ENCODE assay signal across 8 mouse cellular contexts in the genomic region with DNA sequence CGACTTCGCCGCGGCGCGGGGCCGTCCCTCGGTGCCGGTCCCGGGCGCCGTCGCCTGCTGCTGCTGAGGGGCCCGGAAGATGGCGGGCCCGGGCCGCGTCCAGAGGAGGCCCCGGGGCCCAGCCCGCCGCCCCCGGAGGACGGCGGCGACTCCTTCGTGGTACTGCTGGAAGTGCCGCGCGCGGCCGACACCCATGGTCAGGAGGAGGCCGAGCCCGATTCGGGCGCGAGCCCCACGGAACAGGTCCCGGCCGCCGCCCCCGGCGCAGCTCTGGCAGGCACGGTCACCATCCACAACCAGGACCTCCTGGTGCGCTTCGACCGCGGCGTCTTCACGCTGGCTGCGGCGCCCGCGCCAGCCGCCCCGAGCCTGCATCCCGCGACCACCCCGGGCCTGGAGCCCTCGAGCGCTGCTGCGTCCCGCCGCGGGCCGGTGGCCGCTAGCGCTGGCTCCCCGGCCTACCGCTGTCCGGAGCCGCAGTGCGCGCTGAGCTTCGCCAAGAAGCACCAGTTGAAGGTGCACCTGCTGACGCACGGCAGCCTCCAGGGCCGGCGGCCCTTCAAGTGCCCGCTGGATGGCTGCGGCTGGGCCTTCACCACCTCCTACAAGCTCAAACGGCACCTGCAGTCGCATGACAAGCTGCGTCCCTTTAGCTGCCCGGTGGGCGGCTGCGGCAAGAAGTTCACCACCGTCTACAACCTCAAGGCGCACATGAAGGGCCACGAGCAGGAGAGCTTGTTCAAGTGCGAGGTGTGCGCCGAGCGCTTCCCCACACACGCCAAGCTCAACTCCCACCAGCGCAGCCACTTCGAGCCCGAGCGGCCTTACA. TPM values are rescaled to one million over a fixed set of nuclear protein-coding genes. Genes with fewer than 3 reads are reported as not detected.
A peak's percentile ranks its signal among the peaks of the same experiment; 100 is the strongest.
DNase-seq lines count a peak whose midpoint lies in the region; ATAC-seq lines count a peak whose summit lies in the region.

No protein-coding gene starts in this region.

- WGBS in forebrain, embryonic 16.5 days, result under 1% methylated on average over 75 of the region's 98 CpGs
- WGBS in intestine, embryonic 15.5 days, result under 1% methylated on average over 98 of the region's 98 CpGs
- under 1% methylated on average over 89 of the region's 98 CpGs for WGBS in limb, embryonic 12.5 days
- WGBS in midbrain, embryonic 12.5 days, result under 1% methylated on average over 98 of the region's 98 CpGs

- no peaks in the 10 kb centered on the region for H3K9me3 ChIP-seq in erythroblast, embryonic 14.5 days (ENCODE audit: control insufficient read depth, low read length)
- H3K9me3 ChIP-seq in forebrain, embryonic 16.5 days (ENCODE audit: control insufficient read depth, low read length), result no peaks in the 10 kb centered on the region
- H3K9me3 ChIP-seq in intestine, embryonic 15.5 days, result no peaks in the 10 kb centered on the region
- H3K9me3 ChIP-seq in limb, embryonic 12.5 days, result no peaks in the 10 kb centered on the region
- H3K9me3 ChIP-seq in midbrain, embryonic 12.5 days, result no peaks in the 10 kb centered on the region

- H3K27me3 ChIP-seq in erythroblast, embryonic 14.5 days (ENCODE audit: control insufficient read depth), result no peaks in the 10 kb centered on the region; the same call in 1 of the 2 replicates
- no peaks in the 10 kb centered on the region for H3K27me3 ChIP-seq in forebrain, embryonic 16.5 days (replicated peaks; ENCODE audit: control insufficient read depth, insufficient read depth, low read length)
- H3K27me3 ChIP-seq in intestine, embryonic 15.5 days (replicated peaks), result no peaks in the 10 kb centered on the region
- no peaks in the 10 kb centered on the region for H3K27me3 ChIP-seq in limb, embryonic 12.5 days
- no peaks in the 10 kb centered on the region for H3K27me3 ChIP-seq in midbrain, embryonic 12.5 days
- no peaks in the 10 kb centered on the region for H3K27me3 ChIP-seq in splenic B cell, adult 2 months (ENCODE audit: control insufficient read depth, insufficient read depth, low read length, poor library complexity, severe bottlenecking)

- peak overlapping the region; percentile 97 for H3K4me2 ChIP-seq in forebrain, embryonic 16.5 days (ENCODE audit: low read length)
- H3K4me2 ChIP-seq in intestine, embryonic 15.5 days (replicated peaks), result peak overlapping the region; percentile 91
- H3K4me2 ChIP-seq in limb, embryonic 12.5 days, result peak overlapping the region; percentile 98
- peak overlapping the region; percentile 98 for H3K4me2 ChIP-seq in midbrain, embryonic 12.5 days (replicated peaks)

- no peak for ATAC-seq in erythroblast, adult 5-6 weeks (replicated peaks; ENCODE audit: low FRiP score, poor library complexity, severe bottlenecking)
- peak; percentile 75 for ATAC-seq in forebrain, embryonic 16.5 days
- ATAC-seq in intestine, embryonic 15.5 days, result peak; percentile 88
- ATAC-seq in limb, embryonic 12.5 days (ENCODE audit: insufficient number of reproducible peaks, insufficient read depth, low FRiP score, low TSS enrichment, low read depth), result peak; percentile 70; the same call in 1 of the 2 replicates
- peak; percentile 82 for ATAC-seq in midbrain, embryonic 12.5 days (ENCODE audit: low FRiP score, low read depth)

- H3K27ac ChIP-seq in brown adipose tissue, adult 24 weeks (replicated peaks; ENCODE audit: low read depth, low read length), result 0 out of 2 replicates have a peak overlapping the region, but pooled peaks have one; percentile 35
- H3K27ac ChIP-seq in forebrain, embryonic 16.5 days (ENCODE audit: low read length), result peak overlapping the region; percentile 86
- peak overlapping the region; percentile 86 for H3K27ac ChIP-seq in intestine, embryonic 15.5 days
- peak overlapping the region; percentile 68; the same call in 1 of the 2 replicates for H3K27ac ChIP-seq in limb, embryonic 12.5 days
- H3K27ac ChIP-seq in midbrain, embryonic 12.5 days (replicated peaks), result peak overlapping the region; percentile 87

- H3K4me3 ChIP-seq in erythroblast, embryonic 14.5 days (replicated peaks), result peak overlapping the region; percentile 85
- peak overlapping the region; percentile 87 for H3K4me3 ChIP-seq in brown adipose tissue, adult 24 weeks (ENCODE audit: insufficient read depth, low read depth, low read length)
- H3K4me3 ChIP-seq in forebrain, embryonic 16.5 days (replicated peaks; ENCODE audit: low read length), result peak overlapping the region; percentile 93
- peak overlapping the region; percentile 97 for H3K4me3 ChIP-seq in intestine, embryonic 15.5 days (replicated peaks)
- H3K4me3 ChIP-seq in limb, embryonic 12.5 days (replicated peaks), result peak overlapping the region; percentile 96
- peak overlapping the region; percentile 98 for H3K4me3 ChIP-seq in midbrain, embryonic 12.5 days

- H3K9ac ChIP-seq in forebrain, embryonic 16.5 days (replicated peaks; ENCODE audit: low read depth, low read length), result peak overlapping the region; percentile 86
- H3K9ac ChIP-seq in intestine, embryonic 15.5 days, result peak overlapping the region; percentile 86
- peak overlapping the region; percentile 80 for H3K9ac ChIP-seq in limb, embryonic 12.5 days (replicated peaks)
- peak overlapping the region; percentile 93 for H3K9ac ChIP-seq in midbrain, embryonic 12.5 days (replicated peaks)

- peak; percentile 49 for DNase-seq in splenic B cell, adult 2 months (ENCODE audit: low read depth, low spot score)

- peaks cover 31% of the 10 kb centered on the region for H3K36me3 ChIP-seq in erythroblast, embryonic 14.5 days (ENCODE audit: control insufficient read depth)
- H3K36me3 ChIP-seq in forebrain, embryonic 16.5 days (ENCODE audit: control insufficient read depth, insufficient read depth), result peaks cover 8% of the 10 kb centered on the region
- H3K36me3 ChIP-seq in intestine, embryonic 15.5 days, result 0 out of 2 replicates have a peak, but pooled peaks cover 11% of the 10 kb centered on the region
- peaks cover 20% of the 10 kb centered on the region for H3K36me3 ChIP-seq in limb, embryonic 12.5 days
- H3K36me3 ChIP-seq in midbrain, embryonic 12.5 days, result peaks cover 25% of the 10 kb centered on the region
- H3K36me3 ChIP-seq in splenic B cell, adult 2 months (ENCODE audit: control insufficient read depth, insufficient read depth, low read length, poor library complexity, severe bottlenecking), result peaks cover 2% of the 10 kb centered on the region; the same call in 1 of the 2 replicates

- peaks cover 60% of the 10 kb centered on the region for H3K4me1 ChIP-seq in erythroblast, embryonic 14.5 days (ENCODE audit: control insufficient read depth)
- peaks cover 12% of the 10 kb centered on the region; the same call in 1 of the 2 replicates for H3K4me1 ChIP-seq in brown adipose tissue, adult 24 weeks (ENCODE audit: control insufficient read depth, insufficient read depth, insufficient read length, low read length)
- peaks cover 22% of the 10 kb centered on the region for H3K4me1 ChIP-seq in forebrain, embryonic 16.5 days (replicated peaks; ENCODE audit: control insufficient read depth, insufficient read depth, low read length)
- peaks cover 11% of the 10 kb centered on the region for H3K4me1 ChIP-seq in intestine, embryonic 15.5 days (replicated peaks)
- peaks cover 15% of the 10 kb centered on the region for H3K4me1 ChIP-seq in limb, embryonic 12.5 days (replicated peaks)
- H3K4me1 ChIP-seq in midbrain, embryonic 12.5 days, result peaks cover 24% of the 10 kb centered on the region

RNA-seq across cellular contexts. Expression of a gene that starts 0.6 kb away (rescaled TPM):
- polyA plus RNA-seq in erythroblast, embryonic 14.5 days (2012), result 0.72 and 0.81 TPM in 2 replicates
- 2.7 and 3.1 TPM in 2 replicates for total RNA-seq in erythroblast, adult 5-6 weeks (2015; ENCODE audit: low replicate concordance)
- 3.5 and 4.5 TPM in 2 replicates for total RNA-seq in erythroblast, adult 5-6 weeks (2017; ENCODE audit: low replicate concordance)
- 5.4 and 5.7 TPM in 2 replicates for polyA plus RNA-seq in brown adipose tissue, adult 24 weeks (2012; ENCODE audit: insufficient read depth, insufficient read length, missing spikeins)
- polyA plus RNA-seq in forebrain, embryonic 16.5 days (2015; fragmentation: Nextera tagmentation; extraction: Ambion mirVana), result 10.1 and 10.4 TPM in 2 replicates
- polyA plus RNA-seq in intestine, embryonic 15.5 days (2015; fragmentation: Nextera tagmentation; extraction: Ambion mirVana), result 7.1 and 7.3 TPM in 2 replicates
- polyA plus RNA-seq in limb, embryonic 12.5 days (2016; fragmentation: Nextera tagmentation; extraction: Ambion mirVana), result 9.9 and 12.1 TPM in 2 replicates
- 14.1 and 16.2 TPM in 2 replicates for polyA plus RNA-seq in midbrain, embryonic 12.5 days (2016; fragmentation: Nextera tagmentation; extraction: Ambion mirVana)

RNA-seq across cellular contexts. Expression of a gene that starts 36.9 kb away (rescaled TPM):
- polyA plus RNA-seq in erythroblast, embryonic 14.5 days (2012), result 0.02 TPM in 1 of 2 replicates, not detected in the other
- total RNA-seq in erythroblast, adult 5-6 weeks (2015; ENCODE audit: low replicate concordance), result not detected in 2 replicates
- not detected in 2 replicates for total RNA-seq in erythroblast, adult 5-6 weeks (2017; ENCODE audit: low replicate concordance)
- not detected in 2 replicates for polyA plus RNA-seq in brown adipose tissue, adult 24 weeks (2012; ENCODE audit: insufficient read depth, insufficient read length, missing spikeins)
- not detected in 2 replicates for polyA plus RNA-seq in forebrain, embryonic 16.5 days (2015; fragmentation: Nextera tagmentation; extraction: Ambion mirVana)
- polyA plus RNA-seq in intestine, embryonic 15.5 days (2015; fragmentation: Nextera tagmentation; extraction: Ambion mirVana), result 0.34 TPM in 2 replicates
- polyA plus RNA-seq in limb, embryonic 12.5 days (2016; fragmentation: Nextera tagmentation; extraction: Ambion mirVana), result 0.06 TPM in 2 replicates
- not detected in 2 replicates for polyA plus RNA-seq in midbrain, embryonic 12.5 days (2016; fragmentation: Nextera tagmentation; extraction: Ambion mirVana)

RNA-seq across cellular contexts. Expression of a gene that starts 45.0 kb away (rescaled TPM):
- 0.02 TPM in 1 of 2 replicates, not detected in the other for polyA plus RNA-seq in erythroblast, embryonic 14.5 days (2012)
- 3.6 and 10.6 TPM in 2 replicates for total RNA-seq in erythroblast, adult 5-6 weeks (2015; ENCODE audit: low replicate concordance)
- total RNA-seq in erythroblast, adult 5-6 weeks (2017; ENCODE audit: low replicate concordance), result 1.4 and 4.7 TPM in 2 replicates
- not detected in 2 replicates for polyA plus RNA-seq in brown adipose tissue, adult 24 weeks (2012; ENCODE audit: insufficient read depth, insufficient read length, missing spikeins)
- not detected in 2 replicates for polyA plus RNA-seq in forebrain, embryonic 16.5 days (2015; fragmentation: Nextera tagmentation; extraction: Ambion mirVana)
- polyA plus RNA-seq in intestine, embryonic 15.5 days (2015; fragmentation: Nextera tagmentation; extraction: Ambion mirVana), result 0.58 and 0.62 TPM in 2 replicates
- polyA plus RNA-seq in limb, embryonic 12.5 days (2016; fragmentation: Nextera tagmentation; extraction: Ambion mirVana), result not detected in 2 replicates
- not detected in 2 replicates for polyA plus RNA-seq in midbrain, embryonic 12.5 days (2016; fragmentation: Nextera tagmentation; extraction: Ambion mirVana)

RNA-seq across cellular contexts. Expression of a gene that starts 58.7 kb away (rescaled TPM):
- not detected in 2 replicates for polyA plus RNA-seq in erythroblast, embryonic 14.5 days (2012)
- total RNA-seq in erythroblast, adult 5-6 weeks (2015; ENCODE audit: low replicate concordance), result not detected in 2 replicates
- total RNA-seq in erythroblast, adult 5-6 weeks (2017; ENCODE audit: low replicate concordance), result not detected in 2 replicates
- 1.6 TPM in 1 of 2 replicates, not detected in the other for polyA plus RNA-seq in brown adipose tissue, adult 24 weeks (2012; ENCODE audit: insufficient read depth, insufficient read length, missing spikeins)
- 4.4 and 5.4 TPM in 2 replicates for polyA plus RNA-seq in forebrain, embryonic 16.5 days (2015; fragmentation: Nextera tagmentation; extraction: Ambion mirVana)
- 0.23 and 0.61 TPM in 2 replicates for polyA plus RNA-seq in intestine, embryonic 15.5 days (2015; fragmentation: Nextera tagmentation; extraction: Ambion mirVana)
- 0.18 and 0.50 TPM in 2 replicates for polyA plus RNA-seq in limb, embryonic 12.5 days (2016; fragmentation: Nextera tagmentation; extraction: Ambion mirVana)
- polyA plus RNA-seq in midbrain, embryonic 12.5 days (2016; fragmentation: Nextera tagmentation; extraction: Ambion mirVana), result 3.5 and 4.3 TPM in 2 replicates

Comparison
In these comparisons a context has a peak if more than half of its experiments do, and no peak if none do; other contexts are left out.
1. H3K27ac ChIP-seq: peak in every context shown above with its lines; median percentile 87 in midbrain, embryonic 12.5 days; 86 in forebrain, embryonic 16.5 days; 86 in intestine, embryonic 15.5 days; 68 in limb, embryonic 12.5 days; 35 in brown adipose tissue, adult 24 weeks.